Mouse (Mus musculus) G1E-ER4 (cell line): ENCODE measurements around the gene B3gnt2. TPM values are rescaled to one million over a fixed set of nuclear protein-coding genes. Genes with fewer than 3 reads are reported as not detected.

Experiments used
- GATA1 ChIP-seq: IDR thresholded peaks from one replicate; pipeline ENCODE4 v1.8.0; 2012; ENCODE audit warnings: low read length, inconsistent platforms
- polyA plus RNA-seq: library from polyadenylated mRNA; stranded (reverse); fragments of >175 nt; gene quantifications from 2 replicates; pipeline ENCODE4 v1.2.3, GENCODE M21; 2012

B3gnt2 gene
- polyA plus RNA-seq, 1 experiment: 13.1 TPM

GRCm38 (mm10) chr11:22857705-22858440 is 2.9 kb downstream of the B3gnt2 start:
- TF ChIP-seq GATA1: no peak

- no peak for TF ChIP-seq GATA1
Observed at GRCm38 (mm10) chr11:22857106-22857704, 3.6 kb downstream of the B3gnt2 start.

GRCm38 (mm10) chr11:22856371-22856965 is 4.3 kb downstream of the B3gnt2 start:
- TF ChIP-seq GATA1: no peak

- TF ChIP-seq GATA1: no peak
Observed at GRCm38 (mm10) chr11:22854571-22854970, 6.2 kb downstream of the B3gnt2 start.

GRCm38 (mm10) chr11:22853477-22854157 is 7.1 kb downstream of the B3gnt2 start:
- no peak for TF ChIP-seq GATA1

- no peak for TF ChIP-seq GATA1
Observed at GRCm38 (mm10) chr11:22852510-22852909, 8.3 kb downstream of the B3gnt2 start.

- no peak for TF ChIP-seq GATA1
Observed at GRCm38 (mm10) chr11:22851416-22851815, 9.3 kb downstream of the B3gnt2 start.

DNA sequence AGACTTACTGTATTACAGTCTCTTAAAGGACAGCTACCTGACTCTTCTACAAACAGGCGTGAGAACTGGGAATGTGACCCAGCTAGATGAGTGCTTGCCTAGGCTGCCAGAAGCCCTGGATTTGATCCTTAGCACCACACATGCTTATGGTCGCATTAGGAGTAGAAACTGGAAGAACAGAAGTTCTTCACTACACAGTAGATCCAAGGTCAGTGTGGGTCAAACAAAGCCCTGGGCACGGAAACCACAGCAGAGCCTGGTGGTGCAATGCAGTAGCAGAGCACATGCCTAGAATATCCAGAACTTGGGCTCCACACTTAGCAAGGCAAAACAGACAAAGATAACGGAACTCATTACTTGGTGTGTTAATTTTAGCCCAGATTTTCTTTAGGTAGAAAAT is 10.7 kb downstream of the B3gnt2 start:
- no peak for TF ChIP-seq GATA1

GRCm38 (mm10) chr11:22848649-22849195 is 12.0 kb downstream of the B3gnt2 start:
- no peak for TF ChIP-seq GATA1

- peak; percentile 34 for TF ChIP-seq GATA1
Observed at GRCm38 (mm10) chr11:22847732-22848648, 12.8 kb downstream of the B3gnt2 start.

DNA sequence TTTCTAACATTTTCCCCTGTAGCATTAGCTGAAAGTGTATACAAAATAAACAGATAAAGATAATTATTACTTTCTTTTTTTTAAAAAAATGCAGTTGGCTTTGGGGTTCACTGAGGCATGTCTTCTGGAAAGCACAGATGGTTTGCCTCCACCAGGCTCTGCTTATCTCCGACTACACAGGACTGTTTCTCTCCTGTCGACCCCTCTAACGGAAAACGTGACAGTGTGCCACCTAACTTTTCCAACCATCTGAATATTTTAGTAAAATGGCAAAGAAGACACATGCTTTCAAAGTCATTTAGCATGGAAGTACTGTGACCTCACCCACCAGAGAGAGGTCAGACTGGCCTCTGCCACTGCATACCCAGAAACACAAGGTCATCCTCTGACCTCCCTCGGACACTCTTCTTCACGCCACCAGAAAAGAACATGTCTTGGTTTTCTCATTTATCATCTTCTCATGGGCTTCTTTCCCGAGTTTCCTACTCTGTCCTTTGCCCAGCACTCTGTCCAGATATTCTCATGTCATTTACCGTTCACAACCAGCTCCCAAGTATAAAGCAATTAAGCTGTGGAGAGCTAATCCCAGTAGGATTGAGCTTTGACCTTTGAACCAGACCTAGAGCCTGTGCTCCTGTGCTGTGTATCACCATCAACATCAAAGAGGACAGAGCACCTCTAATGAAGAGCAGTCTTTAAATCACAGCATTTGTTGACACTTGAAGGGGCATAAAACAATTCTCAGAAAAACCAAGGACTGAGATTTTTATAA is 13.6 kb downstream of the B3gnt2 start:
- no peak for TF ChIP-seq GATA1

DNA sequence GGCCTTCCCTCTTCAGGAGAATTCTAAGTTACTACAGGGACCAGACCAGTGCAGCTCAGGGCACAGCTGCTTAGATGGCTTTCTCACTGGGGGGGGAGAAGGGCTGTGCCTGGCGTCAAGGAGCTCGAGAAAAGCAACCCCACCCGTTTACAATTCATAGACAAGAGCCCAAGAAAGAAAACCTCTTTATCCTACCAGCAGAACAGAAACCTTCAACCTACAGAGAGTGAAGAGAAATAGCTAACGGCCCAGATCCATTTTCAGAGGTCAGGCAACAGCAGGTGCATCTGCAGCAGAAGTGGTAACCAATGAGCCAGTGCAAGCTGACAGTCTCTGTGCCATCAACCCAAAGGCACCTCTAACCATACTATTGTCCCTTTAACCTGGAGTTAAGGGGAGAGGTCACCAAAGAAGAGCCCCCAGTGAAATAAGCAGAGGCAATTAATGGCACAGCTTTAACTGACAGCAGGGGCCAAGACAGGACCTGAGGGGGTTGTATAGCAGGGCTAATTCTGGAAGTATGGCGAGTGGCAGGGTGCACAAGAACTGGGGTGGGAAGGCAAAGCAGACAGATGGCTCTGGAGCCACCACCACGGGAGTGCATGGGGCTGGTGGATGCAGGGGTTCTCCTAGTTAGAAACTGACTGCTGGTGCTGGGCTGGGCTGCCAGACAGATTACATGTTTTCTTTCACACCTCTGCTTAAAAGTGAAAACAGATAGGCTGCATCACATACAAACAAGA is 14.5 kb downstream of the B3gnt2 start:
- TF ChIP-seq GATA1: no peak

GRCm38 (mm10) chr11:22844754-22845718 is 15.7 kb downstream of the B3gnt2 start:
- peak; percentile 73 for TF ChIP-seq GATA1
